Mouse (Mus musculus) erythroblast, embryonic 14.5 days (primary cell): ENCODE results near the gene Gm7271. TPM values are rescaled to one million over a fixed set of nuclear protein-coding genes. Genes with fewer than 3 reads are reported as not detected.

Source experiments
- H3K27me3 ChIP-seq: 2 replicates; pipeline ENCODE4 v1.6.1; 2012; ENCODE audit warnings: inconsistent platforms; ENCODE audit not compliant: control insufficient read depth
- H3K36me3 ChIP-seq: 2 replicates; pipeline ENCODE4 v1.6.1; 2012; ENCODE audit warnings: mild to moderate bottlenecking, inconsistent platforms; ENCODE audit not compliant: control insufficient read depth
- H3K4me1 ChIP-seq: 2 replicates; pipeline ENCODE4 v1.6.1; 2012; ENCODE audit warnings: inconsistent platforms; ENCODE audit not compliant: control insufficient read depth
- H3K4me3 ChIP-seq: replicated peaks from 2 replicates; pipeline ENCODE3; 2012; ENCODE audit warnings: moderate library complexity, mild to moderate bottlenecking, inconsistent platforms
- H3K9me3 ChIP-seq: 2 replicates; pipeline ENCODE4 v1.6.1; 2012; ENCODE audit warnings: low read length, inconsistent platforms, mixed read lengths; ENCODE audit not compliant: control insufficient read depth
- GATA1 ChIP-seq: IDR thresholded peaks from 2 replicates; pipeline ENCODE4 v1.6.1; 2012; ENCODE audit warnings: low read length, inconsistent platforms, mixed read lengths
- TAL1 ChIP-seq: IDR thresholded peaks from 3 replicates; pipeline ENCODE4 v1.6.1; 2012; ENCODE audit warnings: low read length, inconsistent platforms, mixed read lengths
- polyA plus RNA-seq: library from polyadenylated mRNA; stranded (reverse); fragments of >175 nt; gene quantifications from 2 replicates; pipeline ENCODE4 v1.2.3, GENCODE M21; 2012

Gene Gm7271
- polyA plus RNA-seq, 1 experiment, result not detected

- Histone ChIP-seq H3K4me1 (peaks cover 10% of the 10 kb centered on the region), H3K9me3 (no peaks in the 10 kb centered on the region; the same call in 1 of the 2 replicates), H3K4me3 (no peak overlapping the region), H3K27me3 (no peaks in the 10 kb centered on the region; the same call in none of the 2 replicates), H3K36me3 (no peaks in the 10 kb centered on the region)
- TF ChIP-seq GATA1 (no peak), TAL1 (no peak)
Observed at GRCm38 (mm10) chr5:76525066-76525465, 41.2 kb downstream of the Gm7271 start.

- peaks cover 16% of the 10 kb centered on the region for H3K4me1 ChIP-seq
- no peaks in the 10 kb centered on the region; the same call in 1 of the 2 replicates for H3K9me3 ChIP-seq
Observed at GRCm38 (mm10) chr5:76525829-76526228, 42.0 kb downstream of the Gm7271 start.

GRCm38 (mm10) chr5:76529040-76529703 lies 45.3 kb downstream of the Gm7271 start, which contains the start of gene Exoc1:
Exoc1 (plus strand) TSS chr5:76529311.
- TF ChIP-seq TAL1 (no peak), GATA1 (no peak)
- no peaks in the 10 kb centered on the region; the same call in none of the 2 replicates for H3K27me3 ChIP-seq
- H3K4me1 ChIP-seq, result peaks cover 17% of the 10 kb centered on the region

More at GRCm38 (mm10) chr5:76525829-76526228, 42.0 kb downstream of the Gm7271 start:
- no peak for TF ChIP-seq TAL1
- TF ChIP-seq GATA1, result no peak
- no peaks in the 10 kb centered on the region; the same call in none of the 2 replicates for H3K27me3 ChIP-seq
- no peaks in the 10 kb centered on the region for H3K36me3 ChIP-seq
- no peak overlapping the region for H3K4me3 ChIP-seq

GRCm38 (mm10) chr5:76529704-76530066 lies 45.8 kb downstream of the Gm7271 start:
- H3K4me1 ChIP-seq, result peaks cover 17% of the 10 kb centered on the region
- TF ChIP-seq GATA1 (no peak), TAL1 (no peak)
- peak overlapping the region; percentile 86 for H3K4me3 ChIP-seq
- no peaks in the 10 kb centered on the region; the same call in none of the 2 replicates for H3K27me3 ChIP-seq
- peaks cover 17% of the 10 kb centered on the region for H3K36me3 ChIP-seq
- H3K9me3 ChIP-seq, result no peaks in the 10 kb centered on the region; the same call in 1 of the 2 replicates

More at GRCm38 (mm10) chr5:76529040-76529703, 45.3 kb downstream of the Gm7271 start, which contains the start of gene Exoc1:
- H3K9me3 ChIP-seq, result no peaks in the 10 kb centered on the region; the same call in 1 of the 2 replicates
- peaks cover 14% of the 10 kb centered on the region for H3K36me3 ChIP-seq
- peak within 1 kb of the TSS; percentile 86 for H3K4me3 ChIP-seq

GRCm38 (mm10) chr5:76533186-76533585 lies 49.3 kb downstream of the Gm7271 start:
- TF ChIP-seq GATA1, result no peak
- no peak for TF ChIP-seq TAL1
- Histone ChIP-seq H3K9me3 (no peaks in the 10 kb centered on the region; the same call in 1 of the 2 replicates), H3K4me3 (no peak overlapping the region), H3K4me1 (peaks cover 17% of the 10 kb centered on the region), H3K27me3 (no peaks in the 10 kb centered on the region), H3K36me3 (peaks cover 45% of the 10 kb centered on the region)

- H3K4me3 ChIP-seq, result no peak overlapping the region
- H3K9me3 ChIP-seq, result no peaks in the 10 kb centered on the region
- no peaks in the 10 kb centered on the region for H3K4me1 ChIP-seq
- peaks cover 59% of the 10 kb centered on the region for H3K36me3 ChIP-seq
- no peaks in the 10 kb centered on the region for H3K27me3 ChIP-seq
- TF ChIP-seq GATA1 (no peak), TAL1 (no peak)
Observed at GRCm38 (mm10) chr5:76536231-76536630, 52.4 kb downstream of the Gm7271 start.

- Histone ChIP-seq H3K4me1 (no peaks in the 10 kb centered on the region), H3K27me3 (no peaks in the 10 kb centered on the region), H3K4me3 (no peak overlapping the region), H3K36me3 (peaks cover 66% of the 10 kb centered on the region), H3K9me3 (no peaks in the 10 kb centered on the region)
- TF ChIP-seq TAL1 (no peak), GATA1 (no peak)
Observed at GRCm38 (mm10) chr5:76537578-76537977, 53.7 kb downstream of the Gm7271 start.

GRCm38 (mm10) chr5:76540181-76540580 lies 56.3 kb downstream of the Gm7271 start:
- Histone ChIP-seq H3K9me3 (no peaks in the 10 kb centered on the region), H3K4me3 (no peak overlapping the region), H3K4me1 (no peaks in the 10 kb centered on the region), H3K36me3 (peaks cover 76% of the 10 kb centered on the region), H3K27me3 (no peaks in the 10 kb centered on the region)
- TF ChIP-seq GATA1, result no peak
- TF ChIP-seq TAL1, result no peak

- TF ChIP-seq TAL1 (no peak), GATA1 (no peak)
- Histone ChIP-seq H3K27me3 (no peaks in the 10 kb centered on the region), H3K9me3 (no peaks in the 10 kb centered on the region), H3K36me3 (peaks cover 75% of the 10 kb centered on the region), H3K4me1 (no peaks in the 10 kb centered on the region), H3K4me3 (no peak overlapping the region)
Observed at GRCm38 (mm10) chr5:76540842-76541241, 57.0 kb downstream of the Gm7271 start.
